Mouse (Mus musculus) splenic B cell, adult 2 months (primary cell): ENCODE measurements around the gene R3hcc1l.

Source experiments
- DNase-seq: peaks from one replicate; pipeline ENCODE4 v3.0.0-alpha.2; 2011; ENCODE audit warnings: low read depth, low spot score
- H3K27me3 ChIP-seq: 2 replicates; pipeline ENCODE4 v1.6.1; 2012; ENCODE audit warnings: mild to moderate bottlenecking, low read length, moderate library complexity, mixed read lengths; ENCODE audit not compliant: control insufficient read depth, poor library complexity, insufficient read depth, severe bottlenecking
- H3K36me3 ChIP-seq: 2 replicates; pipeline ENCODE4 v1.6.1; 2012; ENCODE audit warnings: mild to moderate bottlenecking, low read length, moderate library complexity, mixed read lengths; ENCODE audit not compliant: control insufficient read depth, poor library complexity, insufficient read depth, severe bottlenecking

Gene R3hcc1l

GRCm38 (mm10) chr19:42571291-42571690 lies 52.7 kb downstream of the R3hcc1l start:
- no peak for DNase-seq
- no peaks in the 10 kb centered on the region for H3K27me3 ChIP-seq

GRCm38 (mm10) chr19:42575317-42575716 lies 56.8 kb downstream of the R3hcc1l start:
- no peak for DNase-seq
- no peaks in the 10 kb centered on the region; the same call in 1 of the 2 replicates for H3K36me3 ChIP-seq

More at GRCm38 (mm10) chr19:42571291-42571690, 52.7 kb downstream of the R3hcc1l start:
- no peaks in the 10 kb centered on the region; the same call in 1 of the 2 replicates for H3K36me3 ChIP-seq

GRCm38 (mm10) chr19:42576856-42577255 lies 58.3 kb downstream of the R3hcc1l start:
- no peak for DNase-seq
- no peaks in the 10 kb centered on the region for H3K27me3 ChIP-seq
- H3K36me3 ChIP-seq, result peaks cover under 1% of the 10 kb centered on the region

More at GRCm38 (mm10) chr19:42575317-42575716, 56.8 kb downstream of the R3hcc1l start:
- H3K27me3 ChIP-seq, result no peaks in the 10 kb centered on the region

- Histone ChIP-seq H3K27me3 (no peaks in the 10 kb centered on the region), H3K36me3 (peaks cover 5% of the 10 kb centered on the region)
- no peak for DNase-seq
Observed at GRCm38 (mm10) chr19:42578631-42579030, 60.1 kb downstream of the R3hcc1l start.

- Histone ChIP-seq H3K27me3 (no peaks in the 10 kb centered on the region; the same call in 1 of the 2 replicates), H3K36me3 (peaks cover 14% of the 10 kb centered on the region)
- no peak for DNase-seq
Observed at GRCm38 (mm10) chr19:42580701-42581100, 62.1 kb downstream of the R3hcc1l start.

GRCm38 (mm10) chr19:42582811-42583370 lies 64.3 kb downstream of the R3hcc1l start:
- no peaks in the 10 kb centered on the region; the same call in 1 of the 2 replicates for H3K27me3 ChIP-seq
- no peak for DNase-seq

GRCm38 (mm10) chr19:42583677-42584076 lies 65.1 kb downstream of the R3hcc1l start:
- no peak for DNase-seq
- peaks cover 17% of the 10 kb centered on the region for H3K36me3 ChIP-seq
- no peaks in the 10 kb centered on the region; the same call in 1 of the 2 replicates for H3K27me3 ChIP-seq

More at GRCm38 (mm10) chr19:42582811-42583370, 64.3 kb downstream of the R3hcc1l start:
- H3K36me3 ChIP-seq, result peaks cover 14% of the 10 kb centered on the region

GRCm38 (mm10) chr19:42584188-42584587 lies 65.6 kb downstream of the R3hcc1l start:
- DNase-seq, result no peak

GRCm38 (mm10) chr19:42587704-42588103 lies 69.1 kb downstream of the R3hcc1l start:
- Histone ChIP-seq H3K27me3 (no peaks in the 10 kb centered on the region; the same call in 1 of the 2 replicates), H3K36me3 (peaks cover 20% of the 10 kb centered on the region; the same call in 1 of the 2 replicates)
- no peak for DNase-seq

More at GRCm38 (mm10) chr19:42584188-42584587, 65.6 kb downstream of the R3hcc1l start:
- Histone ChIP-seq H3K27me3 (no peaks in the 10 kb centered on the region; the same call in 1 of the 2 replicates), H3K36me3 (peaks cover 17% of the 10 kb centered on the region)

- DNase-seq, result no peak
- H3K36me3 ChIP-seq, result peaks cover 17% of the 10 kb centered on the region; the same call in 1 of the 2 replicates
- H3K27me3 ChIP-seq, result no peaks in the 10 kb centered on the region; the same call in 1 of the 2 replicates
Observed at GRCm38 (mm10) chr19:42589246-42589645, 70.7 kb downstream of the R3hcc1l start.

GRCm38 (mm10) chr19:42591534-42591933 lies 73.0 kb downstream of the R3hcc1l start:
- DNase-seq, result no peak
- Histone ChIP-seq H3K27me3 (no peaks in the 10 kb centered on the region), H3K36me3 (peaks cover 11% of the 10 kb centered on the region)

GRCm38 (mm10) chr19:42593456-42593855 lies 74.9 kb downstream of the R3hcc1l start:
- Histone ChIP-seq H3K27me3 (no peaks in the 10 kb centered on the region), H3K36me3 (peaks cover 8% of the 10 kb centered on the region)
- DNase-seq, result no peak

GRCm38 (mm10) chr19:42595066-42595465 lies 76.5 kb downstream of the R3hcc1l start:
- DNase-seq, result no peak
- Histone ChIP-seq H3K36me3 (peaks cover 7% of the 10 kb centered on the region), H3K27me3 (no peaks in the 10 kb centered on the region)

GRCm38 (mm10) chr19:42597286-42597685 lies 78.7 kb downstream of the R3hcc1l start:
- no peak for DNase-seq
- peaks cover 1% of the 10 kb centered on the region; the same call in 1 of the 2 replicates for H3K36me3 ChIP-seq
- H3K27me3 ChIP-seq, result no peaks in the 10 kb centered on the region

GRCm38 (mm10) chr19:42597896-42598295 lies 79.3 kb downstream of the R3hcc1l start:
- no peaks in the 10 kb centered on the region for H3K27me3 ChIP-seq
- no peak for DNase-seq

More at GRCm38 (mm10) chr19:42597896-42598295, 79.3 kb downstream of the R3hcc1l start:
- no peaks in the 10 kb centered on the region; the same call in 1 of the 2 replicates for H3K36me3 ChIP-seq
